Mouse (Mus musculus) erythroid progenitor cell, adult 5-6 weeks (primary cell): ENCODE results near the gene Olfr652. TPM values are rescaled to one million over a fixed set of nuclear protein-coding genes. Genes with fewer than 3 reads are reported as not detected.
A peak's percentile ranks its signal among the peaks of the same experiment; 100 is the strongest.

Experiments
- ATAC-seq: replicated peaks from 2 replicates; pipeline ENCODE4 v1.8.0; 2016; ENCODE audit warnings: moderate number of reproducible peaks, mild to moderate bottlenecking, moderate TSS enrichment, inconsistent platforms; ENCODE audit not compliant: poor library complexity, low FRiP score, severe bottlenecking
- total RNA-seq, 2 experiments: library from RNA; stranded (forward) in 1 of 2; stranded (reverse) in 1 of 2; fragments of 150-400 nt in 1 of 2; fragments of 186-747, 209-891 nt in 1 of 2; gene quantifications; 2 replicates each; pipeline versions ENCODE4 v1.2.3 to v1.2.4; 2015 to 2017; ENCODE audit warnings: low replicate concordance in 2 of 2

Olfr652 gene
- total RNA-seq (2015; ENCODE audit: low replicate concordance) (not detected in 2 replicates), total RNA-seq (2017; ENCODE audit: low replicate concordance) (not detected in 2 replicates)

- ATAC-seq: no peak
These were observed at the start of gene Olfr652 for GRCm38 (mm10) chr7:104560601-104561000. TSS of gene Olfr652 (plus strand) at chr7:104560901.

- no peak for ATAC-seq
These were observed 10.9 kb upstream of the Olfr652 start, which contains the start of gene Olfr651 for GRCm38 (mm10) chr7:104549833-104550232. TSS of gene Olfr651 (plus strand) at chr7:104550133.

GRCm38 (mm10) chr7:104552700-104553099 lies 8.0 kb upstream of the Olfr652 start:
- ATAC-seq: no peak

GRCm38 (mm10) chr7:104577014-104577413 lies 16.3 kb downstream of the Olfr652 start, which contains the start of gene Olfr653:
TSS of gene Olfr653 (plus strand) at chr7:104577314.
- no peak for ATAC-seq

GRCm38 (mm10) chr7:104580846-104581245 lies 20.1 kb downstream of the Olfr652 start:
- no peak for ATAC-seq

- no peak for ATAC-seq
These were observed 20.7 kb downstream of the Olfr652 start for GRCm38 (mm10) chr7:104581429-104581828.

GRCm38 (mm10) chr7:104586725-104587124 lies 26.0 kb downstream of the Olfr652 start, which contains the start of gene Olfr654:
TSS of gene Olfr654 (plus strand) at chr7:104587025.
- ATAC-seq: no peak

- no peak for ATAC-seq
These were observed 27.6 kb downstream of the Olfr652 start for GRCm38 (mm10) chr7:104588274-104588673.

- no peak for ATAC-seq
These were observed 41.0 kb downstream of the Olfr652 start, which contains the start of gene Olfr655 for GRCm38 (mm10) chr7:104601679-104602078. TSS of gene Olfr655 (minus strand) at chr7:104601779.

- 0 out of 2 replicates have a peak, but pooled peaks have one; percentile 49 for ATAC-seq
These were observed 42.5 kb downstream of the Olfr652 start for GRCm38 (mm10) chr7:104603173-104603572.

- ATAC-seq: no peak
These were observed 44.0 kb downstream of the Olfr652 start for GRCm38 (mm10) chr7:104604727-104605126.

GRCm38 (mm10) chr7:104613655-104614054 lies 53.0 kb downstream of the Olfr652 start, which contains the start of gene Olfr656:
TSS of gene Olfr656 (plus strand) at chr7:104613955.
- ATAC-seq: no peak

Other genes starting within 250 kb of the Olfr652 start
- gene Trim12a, start 245.4 kb upstream of the Olfr652 start, total RNA-seq (2015; ENCODE audit: low replicate concordance): 31.0 and 59.5 TPM in 2 replicates
- 19.6 and 27.3 TPM in 2 replicates for gene Trim12a, start 245.4 kb upstream of the Olfr652 start, total RNA-seq (2017; ENCODE audit: low replicate concordance)
- gene Trim34b, start 231.4 kb upstream of the Olfr652 start, total RNA-seq (2015; ENCODE audit: low replicate concordance): not detected in 2 replicates
- gene Trim34b, start 231.4 kb upstream of the Olfr652 start, total RNA-seq (2017; ENCODE audit: low replicate concordance): not detected in 2 replicates
- gene Trim12c, start 207.5 kb upstream of the Olfr652 start, total RNA-seq (2015; ENCODE audit: low replicate concordance): 8.3 and 15.5 TPM in 2 replicates
- gene Trim12c, start 207.5 kb upstream of the Olfr652 start, total RNA-seq (2017; ENCODE audit: low replicate concordance): 11.5 and 22.8 TPM in 2 replicates
- 6.5 and 8.0 TPM in 2 replicates for gene Trim30b, start 191.0 kb upstream of the Olfr652 start, total RNA-seq (2015; ENCODE audit: low replicate concordance)
- 1.3 and 2.7 TPM in 2 replicates for gene Trim30b, start 191.0 kb upstream of the Olfr652 start, total RNA-seq (2017; ENCODE audit: low replicate concordance)
- not detected in 2 replicates for gene Trim30c, start 160.1 kb upstream of the Olfr652 start, total RNA-seq (2015; ENCODE audit: low replicate concordance)
- gene Trim30c, start 160.1 kb upstream of the Olfr652 start, total RNA-seq (2017; ENCODE audit: low replicate concordance): 0.39 TPM in 1 of 2 replicates, not detected in the other
- 11.3 and 13.0 TPM in 2 replicates for gene Trim30a, start 95.7 kb upstream of the Olfr652 start, total RNA-seq (2015; ENCODE audit: low replicate concordance)
- 6.9 and 7.3 TPM in 2 replicates for gene Trim30a, start 95.7 kb upstream of the Olfr652 start, total RNA-seq (2017; ENCODE audit: low replicate concordance)
- 4.0 and 6.7 TPM in 2 replicates for gene Trim30d, start 53.1 kb upstream of the Olfr652 start, total RNA-seq (2015; ENCODE audit: low replicate concordance)
- 1.4 and 3.0 TPM in 2 replicates for gene Trim30d, start 53.1 kb upstream of the Olfr652 start, total RNA-seq (2017; ENCODE audit: low replicate concordance)
- gene Olfr651, start 10.8 kb upstream of the Olfr652 start, total RNA-seq (2015; ENCODE audit: low replicate concordance): not detected in 2 replicates
- gene Olfr651, start 10.8 kb upstream of the Olfr652 start, total RNA-seq (2017; ENCODE audit: low replicate concordance): not detected in 2 replicates
- not detected in 2 replicates for gene Olfr653, start 16.4 kb downstream of the Olfr652 start, total RNA-seq (2015; ENCODE audit: low replicate concordance)
- gene Olfr653, start 16.4 kb downstream of the Olfr652 start, total RNA-seq (2017; ENCODE audit: low replicate concordance): not detected in 2 replicates
- gene Olfr654, start 26.1 kb downstream of the Olfr652 start, total RNA-seq (2015; ENCODE audit: low replicate concordance): not detected in 2 replicates
- not detected in 2 replicates for gene Olfr654, start 26.1 kb downstream of the Olfr652 start, total RNA-seq (2017; ENCODE audit: low replicate concordance)
- gene Olfr655, start 40.9 kb downstream of the Olfr652 start, total RNA-seq (2015; ENCODE audit: low replicate concordance): not detected in 2 replicates
- not detected in 2 replicates for gene Olfr655, start 40.9 kb downstream of the Olfr652 start, total RNA-seq (2017; ENCODE audit: low replicate concordance)
- gene Olfr656, start 53.1 kb downstream of the Olfr652 start, total RNA-seq (2015; ENCODE audit: low replicate concordance): not detected in 2 replicates
- gene Olfr656, start 53.1 kb downstream of the Olfr652 start, total RNA-seq (2017; ENCODE audit: low replicate concordance): not detected in 2 replicates
- not detected in 2 replicates for gene Olfr657, start 63.9 kb downstream of the Olfr652 start, total RNA-seq (2015; ENCODE audit: low replicate concordance)
- gene Olfr657, start 63.9 kb downstream of the Olfr652 start, total RNA-seq (2017; ENCODE audit: low replicate concordance): not detected in 2 replicates
- not detected in 2 replicates for gene Olfr658, start 86.4 kb downstream of the Olfr652 start, total RNA-seq (2015; ENCODE audit: low replicate concordance)
- gene Olfr658, start 86.4 kb downstream of the Olfr652 start, total RNA-seq (2017; ENCODE audit: low replicate concordance): not detected in 2 replicates
- not detected in 2 replicates for gene Olfr659, start 105.9 kb downstream of the Olfr652 start, total RNA-seq (2015; ENCODE audit: low replicate concordance)
- not detected in 2 replicates for gene Olfr659, start 105.9 kb downstream of the Olfr652 start, total RNA-seq (2017; ENCODE audit: low replicate concordance)
- not detected in 2 replicates for gene Olfr661, start 125.6 kb downstream of the Olfr652 start, total RNA-seq (2015; ENCODE audit: low replicate concordance)
- gene Olfr661, start 125.6 kb downstream of the Olfr652 start, total RNA-seq (2017; ENCODE audit: low replicate concordance): not detected in 2 replicates
- gene Usp17le, start 216.6 kb downstream of the Olfr652 start, total RNA-seq (2015; ENCODE audit: low replicate concordance): not detected in 2 replicates
- not detected in 2 replicates for gene Usp17le, start 216.6 kb downstream of the Olfr652 start, total RNA-seq (2017; ENCODE audit: low replicate concordance)